Mouse (Mus musculus) testis, adult 2 months (tissue): ENCODE results near the gene St7. TPM values are rescaled to one million over a fixed set of nuclear protein-coding genes. Genes with fewer than 3 reads are reported as not detected.

Experiments
- H3K27ac ChIP-seq: fragments of 200-500 bp; 2 replicates; pipeline ENCODE4 v1.5.1; 2012; ENCODE audit warnings: low read depth, low read length; ENCODE audit not compliant: control insufficient read depth, insufficient read depth
- H3K27me3 ChIP-seq: fragments of 200-500 bp; 2 replicates; pipeline ENCODE4 v1.6.1; 2012; ENCODE audit warnings: mild to moderate bottlenecking, low read length, moderate library complexity; ENCODE audit not compliant: control insufficient read depth, insufficient read depth
- H3K36me3 ChIP-seq: fragments of 200-500 bp; 2 replicates; pipeline ENCODE4 v1.6.1; 2012; ENCODE audit warnings: mild to moderate bottlenecking, low read length; ENCODE audit not compliant: control insufficient read depth, insufficient read depth
- H3K4me1 ChIP-seq: fragments of 200-500 bp; 2 replicates; pipeline ENCODE4 v1.6.1; 2012; ENCODE audit warnings: low read length; ENCODE audit not compliant: control insufficient read depth, insufficient read depth
- H3K4me3 ChIP-seq: fragments of 200-500 bp; 2 replicates; pipeline ENCODE4 v1.5.1; 2012; ENCODE audit warnings: low read depth, mild to moderate bottlenecking, low read length, moderate library complexity, mixed read lengths; ENCODE audit not compliant: control insufficient read depth
- CTCF ChIP-seq: fragments of 200-500 bp; IDR thresholded peaks from 2 replicates; pipeline ENCODE4 v1.5.1; 2012; ENCODE audit warnings: low read depth, mild to moderate bottlenecking, inconsistent platforms, low read length, moderate library complexity; ENCODE audit not compliant: control insufficient read depth, insufficient read depth, insufficient replicate concordance
- POLR2A ChIP-seq: fragments of 200-500 bp; IDR thresholded peaks from 2 replicates; pipeline ENCODE4 v1.6.1; 2012; ENCODE audit warnings: low read depth, mild to moderate bottlenecking, inconsistent platforms, low read length, moderate library complexity; ENCODE audit not compliant: control insufficient read depth
- polyA plus RNA-seq: library from polyadenylated mRNA; depleted of rRNA; stranded (reverse); fragments of >200 nt; gene quantifications from 2 replicates; pipeline ENCODE4 v1.2.3, GENCODE M21; 2012; rRNA removed

The St7 gene
- polyA plus RNA-seq, 1 experiment, result 16.1 TPM

GRCm38 (mm10) chr6:17974416-17974815 is 281.7 kb downstream of the St7 start:
- H3K27ac ChIP-seq, result no peak overlapping the region
- H3K4me1 ChIP-seq, result no peaks in the 10 kb centered on the region
- no peak overlapping the region for H3K4me3 ChIP-seq
- TF ChIP-seq POLR2A (no peak), CTCF (no peak)
- no peaks in the 10 kb centered on the region for H3K27me3 ChIP-seq
- H3K36me3 ChIP-seq, result no peaks in the 10 kb centered on the region

- Histone ChIP-seq H3K36me3 (no peaks in the 10 kb centered on the region), H3K27me3 (no peaks in the 10 kb centered on the region), H3K4me3 (no peak overlapping the region), H3K4me1 (no peaks in the 10 kb centered on the region), H3K27ac (no peak overlapping the region)
- TF ChIP-seq POLR2A, result no peak
- no peak for TF ChIP-seq CTCF
These were observed 284.4 kb downstream of the St7 start for GRCm38 (mm10) chr6:17977165-17977564.

GRCm38 (mm10) chr6:17978324-17978723 is 285.6 kb downstream of the St7 start:
- no peaks in the 10 kb centered on the region for H3K27me3 ChIP-seq
- no peak overlapping the region for H3K27ac ChIP-seq
- TF ChIP-seq POLR2A, result no peak
- no peak for TF ChIP-seq CTCF
- no peaks in the 10 kb centered on the region for H3K4me1 ChIP-seq
- no peaks in the 10 kb centered on the region for H3K36me3 ChIP-seq
- no peak overlapping the region for H3K4me3 ChIP-seq

- Histone ChIP-seq H3K36me3 (no peaks in the 10 kb centered on the region), H3K27me3 (no peaks in the 10 kb centered on the region), H3K4me3 (no peak overlapping the region), H3K27ac (no peak overlapping the region), H3K4me1 (no peaks in the 10 kb centered on the region)
- TF ChIP-seq CTCF (no peak), POLR2A (no peak)
These were observed 286.1 kb downstream of the St7 start for GRCm38 (mm10) chr6:17978881-17979280.

- Histone ChIP-seq H3K27me3 (no peaks in the 10 kb centered on the region), H3K4me1 (no peaks in the 10 kb centered on the region), H3K4me3 (no peak overlapping the region), H3K36me3 (no peaks in the 10 kb centered on the region), H3K27ac (no peak overlapping the region)
- TF ChIP-seq POLR2A (no peak), CTCF (no peak)
These were observed 286.6 kb downstream of the St7 start for GRCm38 (mm10) chr6:17979361-17979760.

GRCm38 (mm10) chr6:17990173-17991028 is 297.7 kb downstream of the St7 start:
- H3K36me3 ChIP-seq, result no peaks in the 10 kb centered on the region
- TF ChIP-seq POLR2A (no peak), CTCF (no peak)
- H3K27ac ChIP-seq, result no peak overlapping the region
- H3K4me1 ChIP-seq, result no peaks in the 10 kb centered on the region
- no peaks in the 10 kb centered on the region for H3K27me3 ChIP-seq
- no peak overlapping the region for H3K4me3 ChIP-seq

- Histone ChIP-seq H3K36me3 (no peaks in the 10 kb centered on the region), H3K4me1 (no peaks in the 10 kb centered on the region), H3K27ac (no peak overlapping the region), H3K27me3 (no peaks in the 10 kb centered on the region), H3K4me3 (no peak overlapping the region)
- TF ChIP-seq POLR2A, result no peak
These were observed 298.9 kb downstream of the St7 start for GRCm38 (mm10) chr6:17991625-17992024.

Other genes with a start within 250 kb of the St7 start
- gene Met, start 229.1 kb upstream of the St7 start, polyA plus RNA-seq, result 0.35 and 0.40 TPM in 2 replicates
- 5.3 and 8.8 TPM in 2 replicates for gene Capza2, start 56.7 kb upstream of the St7 start, polyA plus RNA-seq